Mouse (Mus musculus): ENCODE measurements at regions not wholly inside any gene's neighbourhood (a gene's known extent, or its start where the extent isn't known, plus 50 kb on each side); places are given as distances from the start of the nearest gene placed in this dataset.

GRCm38 (mm10) chr9:61164501-61165251, 207.5 kb upstream of the Tle3 start:
- no peak for TF ChIP-seq CTCF (IDR thresholded peaks at IDR 0.05; ENCODE audit: extremely low read depth, insufficient read depth, low read length)
- TF ChIP-seq POLR2A (IDR thresholded peaks at IDR 0.05; ENCODE audit: extremely low read depth, insufficient read depth, low read length), result no peak
